Mouse (Mus musculus) lung, postnatal 0 days (tissue): Measurements from ENCODE around the gene Idh2.

Experiments
- CTCF ChIP-seq: IDR thresholded peaks from 2 replicates; pipeline ENCODE4 v1.5.1; 2016; ENCODE audit warnings: antibody characterized with exemption, mild to moderate bottlenecking
- EP300 ChIP-seq: IDR thresholded peaks from 2 replicates; pipeline ENCODE4 v1.6.1; 2016; ENCODE audit warnings: antibody characterized with exemption, mild to moderate bottlenecking, control low read depth

DNA sequence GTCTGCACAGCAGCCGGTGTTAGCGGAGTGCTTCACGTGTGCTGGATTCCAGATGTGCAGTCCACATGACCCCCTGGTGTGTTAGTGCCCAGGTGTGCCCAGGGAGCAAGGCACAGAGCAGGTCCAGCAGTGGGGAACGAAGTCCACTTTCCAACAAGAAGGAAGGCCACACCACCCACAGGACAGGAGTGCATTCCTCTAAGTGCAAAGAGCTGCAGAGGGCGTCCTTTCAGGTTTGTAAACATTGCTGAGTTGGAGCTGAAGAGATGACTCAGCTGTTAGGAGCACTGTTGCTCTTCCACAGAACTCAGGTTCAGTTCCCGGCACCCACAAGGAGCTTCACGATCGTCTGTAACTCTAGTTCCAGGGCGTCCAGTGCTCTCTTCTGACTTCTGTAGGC, 62.0 kb downstream of the Idh2 start:
- TF ChIP-seq CTCF (peak; percentile 31), EP300 (no peak)
